Mouse (Mus musculus) heart, embryonic 14.5 days (tissue): Measurements from ENCODE around the gene Gpr107. TPM values are rescaled to one million over a fixed set of nuclear protein-coding genes. Genes with fewer than 3 reads are reported as not detected.

Source experiments
- ATAC-seq: fragments of 200-750 bp; cut with Nextera tagmentation; 2 replicates; pipeline ENCODE4 v1.8.0; 2017; ENCODE audit warnings: low read depth, moderate TSS enrichment; ENCODE audit not compliant: insufficient number of reproducible peaks, insufficient read depth, low FRiP score
- H3K27ac ChIP-seq, 2 experiments: fragments of 200-500 bp in 1 of 2; fragments of 300-500 bp in 1 of 2; sonication (generic) in 1 of 2; replicated peaks in 1 of 2; 2 replicates each; pipeline ENCODE4 v1.5.1; 2012 to 2014; ENCODE audit warnings: low read depth in 2 of 2, low read length in 2 of 2, control low read depth in 1 of 2, mild to moderate bottlenecking in 1 of 2, mixed read lengths in 1 of 2; ENCODE audit not compliant: control insufficient read depth in 1 of 2, insufficient read depth in 1 of 2
- H3K27me3 ChIP-seq: fragments of 300-500 bp; sonication (generic); 2 replicates; pipeline ENCODE4 v1.6.1; 2014; ENCODE audit warnings: mild to moderate bottlenecking, low read length, control low read depth; ENCODE audit not compliant: control insufficient read depth, insufficient read depth
- H3K36me3 ChIP-seq: fragments of 300-500 bp; sonication (generic); 2 replicates; pipeline ENCODE4 v1.6.1; 2014; ENCODE audit warnings: mild to moderate bottlenecking, control low read depth, low read length, mixed read lengths; ENCODE audit not compliant: control insufficient read depth, insufficient read depth
- H3K4me1 ChIP-seq, 2 experiments: fragments of 200-500 bp in 1 of 2; fragments of 300-500 bp in 1 of 2; sonication (generic) in 1 of 2; 2 replicates each; pipeline ENCODE4 v1.6.1; 2012 to 2014; ENCODE audit warnings: low read length in 2 of 2, control low read depth in 1 of 2, mixed read lengths in 1 of 2; ENCODE audit not compliant: control insufficient read depth in 2 of 2, insufficient read depth in 2 of 2
- H3K4me2 ChIP-seq: fragments of 300-500 bp; sonication (generic); 2 replicates; pipeline ENCODE4 v1.6.1; 2014; ENCODE audit warnings: mild to moderate bottlenecking, low read length
- H3K4me3 ChIP-seq, 2 experiments: fragments of 200-500 bp in 1 of 2; fragments of 300-500 bp in 1 of 2; sonication (generic) in 1 of 2; 2 replicates each; pipeline ENCODE4 v1.5.1; 2012 to 2014; ENCODE audit warnings: low read length in 2 of 2, mild to moderate bottlenecking in 2 of 2, control low read depth in 1 of 2, low read depth in 1 of 2, moderate library complexity in 1 of 2; ENCODE audit not compliant: control insufficient read depth in 1 of 2, insufficient read depth in 1 of 2
- H3K9ac ChIP-seq: fragments of 300-500 bp; sonication (generic); 2 replicates; pipeline ENCODE4 v1.6.1; 2014; ENCODE audit warnings: mild to moderate bottlenecking, low read length
- H3K9me3 ChIP-seq: fragments of 300-500 bp; sonication (generic); 2 replicates; pipeline ENCODE4 v1.6.1; 2016; ENCODE audit warnings: low read length, control low read depth; ENCODE audit not compliant: control insufficient read depth
- WGBS: fragments of 180-500 bp; shearing (Covaris S2); extraction: QIAGEN DNeasy Blood & Tissue Kit; methylation state at CpG from one replicate; pipeline ENCODE4 v1.1.7; 2014; 5-methylcytosine and 5-hydroxymethylcytosine counted together
- polyA plus RNA-seq: library from polyadenylated mRNA; unstranded; fragments of >200 nt; fragmentation: Nextera tagmentation; extraction: Ambion mirVana; gene quantifications from 2 replicates; pipeline ENCODE4 v1.2.1, GENCODE M21; 2014

Gene Gpr107
- polyA plus RNA-seq, 1 experiment from 2014 or later: 27.3 TPM

DNA sequence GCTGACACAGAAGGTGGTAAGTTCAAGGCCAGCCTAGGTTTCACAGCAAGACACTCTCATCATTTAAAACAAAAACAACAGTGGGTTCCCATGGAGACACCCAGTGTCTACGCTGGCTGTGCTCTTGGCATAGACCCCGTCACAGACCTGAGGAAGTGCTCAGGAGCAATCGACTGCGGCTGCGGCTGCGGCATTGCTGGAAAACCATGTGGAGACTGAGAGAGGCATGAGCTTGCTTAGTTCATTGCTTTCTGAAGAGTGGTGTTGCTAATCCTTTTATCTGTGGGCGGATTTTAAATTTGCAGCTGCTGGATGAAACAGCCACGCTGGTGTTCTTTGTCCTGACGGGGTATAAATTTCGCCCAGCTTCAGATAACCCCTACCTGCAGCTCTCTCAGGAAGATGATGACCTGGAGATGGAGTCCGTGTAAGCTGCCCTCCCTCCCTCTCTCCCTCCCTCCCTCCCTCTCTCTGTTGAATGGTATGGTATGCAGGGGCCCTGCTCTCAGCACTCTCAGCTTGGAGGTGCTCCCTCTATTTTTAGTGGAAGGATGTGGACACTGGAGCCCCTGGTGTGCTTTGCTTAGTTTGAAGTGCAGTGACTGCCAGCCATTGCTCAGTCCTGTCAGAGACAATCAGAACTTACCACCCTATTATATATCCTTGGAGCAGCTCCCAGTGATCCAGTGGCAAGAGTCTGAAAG is 58.2 kb downstream of the Gpr107 start:
- H3K36me3 ChIP-seq: peaks cover 77% of the 10 kb centered on the region
- ATAC-seq: peak; percentile 61
- no peaks in the 10 kb centered on the region for H3K9me3 ChIP-seq
- H3K4me1 ChIP-seq: peaks cover 66 to 90% of the 10 kb centered on the region in 2 experiments
- 36% methylated on average over 11 of the region's 11 CpGs for WGBS
- peak overlapping the region; percentile 93 for H3K27ac ChIP-seq
- H3K27me3 ChIP-seq: no peaks in the 10 kb centered on the region
- H3K9ac ChIP-seq: peak overlapping the region; percentile 70
- peak overlapping the region; percentile 56 for H3K4me2 ChIP-seq
- H3K4me3 ChIP-seq: peak overlapping the region; percentile 13 to 23; a peak in 2 of 4 replicates

DNA sequence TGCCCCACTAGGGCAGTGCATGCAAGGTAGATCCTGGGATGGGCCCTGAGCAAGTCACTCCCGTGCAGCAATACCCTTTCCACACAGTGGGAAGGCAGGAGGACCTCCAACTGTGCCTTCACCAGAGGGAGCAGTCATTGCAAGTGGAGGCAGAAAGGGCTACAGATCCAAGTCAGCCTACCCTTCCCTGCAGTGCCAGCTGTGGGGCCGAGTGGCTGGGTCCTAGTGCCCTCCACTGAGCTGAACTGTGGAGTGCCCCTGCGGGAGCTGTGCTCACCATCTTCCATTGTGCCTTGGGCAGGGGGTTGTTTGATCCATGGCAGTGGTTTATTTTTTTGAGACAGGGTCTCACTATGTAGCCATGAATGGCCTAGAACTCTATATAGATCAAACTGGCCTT is 59.1 kb downstream of the Gpr107 start:
- no peak for ATAC-seq
- H3K4me2 ChIP-seq: peak overlapping the region; percentile 53
- H3K9ac ChIP-seq: peak overlapping the region; percentile 50; the same call in 1 of the 2 replicates
- H3K36me3 ChIP-seq: peaks cover 77% of the 10 kb centered on the region
- peak overlapping the region; percentile 5 to 6; a peak in 2 of 4 replicates for H3K4me3 ChIP-seq
- H3K4me1 ChIP-seq: peaks cover 74 to 93% of the 10 kb centered on the region in 2 experiments
- no peaks in the 10 kb centered on the region for H3K9me3 ChIP-seq
- H3K27ac ChIP-seq: peak overlapping the region; percentile 90 to 93
- H3K27me3 ChIP-seq: no peaks in the 10 kb centered on the region
- WGBS: 43% methylated on average over 3 of the region's 3 CpGs

DNA sequence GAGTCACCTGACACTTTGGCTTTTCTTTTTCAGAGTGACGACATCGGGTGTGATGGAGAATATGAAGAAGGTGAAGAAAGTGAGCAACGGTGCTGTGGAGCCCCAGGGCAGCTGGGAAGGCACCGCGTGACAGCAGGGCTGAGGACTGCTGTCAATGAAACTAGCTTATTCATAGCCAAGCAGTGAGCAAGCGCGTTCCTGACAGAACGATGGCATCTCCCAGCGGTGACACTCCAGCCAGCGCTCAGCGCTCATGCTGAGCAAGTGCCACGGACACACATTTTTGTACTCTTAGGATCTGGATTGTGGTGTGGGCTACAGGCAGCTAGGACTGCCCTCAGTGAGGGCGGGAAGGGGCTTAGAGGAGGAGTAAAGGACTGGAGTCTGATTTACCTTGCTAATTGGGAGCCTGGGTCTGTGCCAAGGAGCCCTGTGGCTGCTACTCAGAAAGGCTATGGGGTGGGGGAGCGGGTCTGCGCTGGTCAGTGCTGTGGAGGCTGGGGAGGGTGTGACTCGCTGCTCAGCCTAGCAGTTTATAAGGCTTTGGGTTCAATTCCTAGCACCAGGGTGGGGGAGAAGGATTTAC is 62.2 kb downstream of the Gpr107 start:
- WGBS: 43% methylated on average over 16 of the region's 16 CpGs
- peak; percentile 33; the same call in 1 of the 2 replicates for ATAC-seq
- peak overlapping the region; percentile 46 for H3K9ac ChIP-seq
- no peaks in the 10 kb centered on the region for H3K9me3 ChIP-seq
- no peaks in the 10 kb centered on the region for H3K27me3 ChIP-seq
- peaks cover 57 to 79% of the 10 kb centered on the region in 2 experiments for H3K4me1 ChIP-seq
- H3K36me3 ChIP-seq: peaks cover 68% of the 10 kb centered on the region
- H3K4me3 ChIP-seq: no peak overlapping the region
- H3K4me2 ChIP-seq: no peak overlapping the region
- H3K27ac ChIP-seq: peak overlapping the region; percentile 69 to 79

GRCm38 (mm10) chr2:31218611-31219010 is 66.5 kb downstream of the Gpr107 start:
- no peak for ATAC-seq
- no peak overlapping the region for H3K4me3 ChIP-seq
- peak overlapping the region; percentile 31 to 57; a peak in 2 of 4 replicates for H3K27ac ChIP-seq
- 77% methylated on average over 3 of the region's 3 CpGs for WGBS
- H3K27me3 ChIP-seq: no peaks in the 10 kb centered on the region
- peaks cover 32% of the 10 kb centered on the region for H3K36me3 ChIP-seq
- 0 out of 2 replicates have a peak overlapping the region, but pooled peaks have one; percentile 10 for H3K9ac ChIP-seq
- H3K4me1 ChIP-seq: peaks cover 42 to 54% of the 10 kb centered on the region in 2 experiments
- no peak overlapping the region for H3K4me2 ChIP-seq
- no peaks in the 10 kb centered on the region for H3K9me3 ChIP-seq

DNA sequence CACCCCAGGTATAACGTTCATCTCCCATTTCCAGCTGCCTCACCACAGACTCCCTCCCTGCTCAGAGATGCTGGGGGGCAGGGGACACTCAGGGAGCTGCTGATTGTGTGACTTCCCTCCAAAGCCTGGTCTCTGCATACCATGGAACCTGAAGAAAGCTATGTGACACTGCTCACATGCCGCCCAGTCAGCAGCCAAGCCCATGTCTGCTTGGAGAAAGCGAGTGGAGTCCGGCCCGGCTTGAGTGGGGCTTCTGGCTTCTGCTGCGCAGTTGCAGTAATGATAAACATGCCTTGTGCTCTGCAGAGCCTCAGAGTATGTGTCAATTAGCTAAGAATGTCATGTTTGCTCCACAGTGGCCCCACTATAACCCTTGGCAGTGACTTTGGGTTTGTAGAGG is 67.4 kb downstream of the Gpr107 start:
- 28% methylated on average over 6 of the region's 6 CpGs for WGBS
- Histone ChIP-seq H3K27ac (peak overlapping the region; percentile 66 to 78), H3K27me3 (no peaks in the 10 kb centered on the region), H3K4me3 (no peak overlapping the region), H3K9ac (no peak overlapping the region), H3K36me3 (peaks cover 25% of the 10 kb centered on the region), H3K4me2 (no peak overlapping the region), H3K4me1 (peaks cover 34 to 46% of the 10 kb centered on the region in 2 experiments), H3K9me3 (no peaks in the 10 kb centered on the region)
- peak; percentile 35; the same call in 1 of the 2 replicates for ATAC-seq

GRCm38 (mm10) chr2:31220844-31221243 is 68.7 kb downstream of the Gpr107 start:
- WGBS: 66% methylated on average over 7 of the region's 7 CpGs
- no peak for ATAC-seq
- H3K4me2 ChIP-seq: no peak overlapping the region
- H3K4me1 ChIP-seq: peaks cover 23 to 32% of the 10 kb centered on the region in 2 experiments
- no peaks in the 10 kb centered on the region for H3K27me3 ChIP-seq
- no peaks in the 10 kb centered on the region for H3K9me3 ChIP-seq
- peaks cover 11% of the 10 kb centered on the region; the same call in 1 of the 2 replicates for H3K36me3 ChIP-seq
- no peak overlapping the region for H3K4me3 ChIP-seq
- no peak overlapping the region for H3K9ac ChIP-seq
- H3K27ac ChIP-seq: no peak overlapping the region

- peaks cover 3% of the 10 kb centered on the region; the same call in 1 of the 2 replicates for H3K9me3 ChIP-seq
- no peaks in the 10 kb centered on the region for H3K27me3 ChIP-seq
- ATAC-seq: no peak
- H3K27ac ChIP-seq: no peak overlapping the region
- 74% methylated on average over 5 of the region's 5 CpGs for WGBS
- H3K4me1 ChIP-seq: peaks cover 17 to 26% of the 10 kb centered on the region in 2 experiments
- no peak overlapping the region for H3K4me3 ChIP-seq
- H3K9ac ChIP-seq: no peak overlapping the region; the same call in 1 of the 2 replicates
- H3K36me3 ChIP-seq: peaks cover 11% of the 10 kb centered on the region; the same call in 1 of the 2 replicates
- H3K4me2 ChIP-seq: no peak overlapping the region
Measured at GRCm38 (mm10) chr2:31221582-31221981, 69.5 kb downstream of the Gpr107 start.
